Mouse (Mus musculus) midbrain, embryonic 16.5 days (tissue): Measurements from ENCODE around the gene Iqcf3. TPM values are rescaled to one million over a fixed set of nuclear protein-coding genes. Genes with fewer than 3 reads are reported as not detected.
"Not testable (repeated sequence)": the region's sequence is repeated elsewhere in the genome, so short reads cannot be mapped to it uniquely, and the experiment has no call there.

ENCODE experiments used
- ATAC-seq: fragments of 200-750 bp; cut with Nextera tagmentation; 2 replicates; pipeline ENCODE4 v1.8.0; 2017; ENCODE audit warnings: moderate TSS enrichment
- H3K27ac ChIP-seq: fragments of 300-500 bp; sonication (generic); 2 replicates; pipeline ENCODE4 v1.5.1; 2014; ENCODE audit warnings: mild to moderate bottlenecking, low read length, mixed read lengths
- H3K27me3 ChIP-seq: fragments of 300-500 bp; sonication (generic); 2 replicates; pipeline ENCODE4 v1.6.1; 2014; ENCODE audit warnings: low read depth, low read length, mixed read lengths; ENCODE audit not compliant: control insufficient read depth, insufficient read depth
- H3K36me3 ChIP-seq: fragments of 300-500 bp; sonication (generic); 2 replicates; pipeline ENCODE4 v1.6.1; 2014; ENCODE audit warnings: mild to moderate bottlenecking, low read length, moderate library complexity, mixed read lengths; ENCODE audit not compliant: control insufficient read depth, insufficient read depth
- H3K4me1 ChIP-seq: fragments of 300-500 bp; sonication (generic); 2 replicates; pipeline ENCODE4 v1.6.1; 2014; ENCODE audit warnings: mild to moderate bottlenecking, low read length, mixed read lengths; ENCODE audit not compliant: control insufficient read depth, insufficient read depth
- H3K4me2 ChIP-seq: fragments of 300-500 bp; sonication (generic); 2 replicates; pipeline ENCODE4 v1.6.1; 2014; ENCODE audit warnings: mild to moderate bottlenecking, low read length, mixed read lengths
- H3K4me3 ChIP-seq: fragments of 300-500 bp; sonication (generic); 2 replicates; pipeline ENCODE4 v1.5.1; 2014; ENCODE audit warnings: low read depth, mild to moderate bottlenecking, low read length, moderate library complexity, mixed read lengths
- H3K9ac ChIP-seq: fragments of 300-500 bp; sonication (generic); 2 replicates; pipeline ENCODE4 v1.6.1; 2014; ENCODE audit warnings: low read depth, low read length, mixed read lengths
- H3K9me3 ChIP-seq: fragments of 300-500 bp; sonication (generic); replicated peaks from 2 replicates; pipeline ENCODE4 v1.6.1; 2014; ENCODE audit warnings: mild to moderate bottlenecking, low read length, mixed read lengths; ENCODE audit not compliant: control insufficient read depth, poor library complexity, severe bottlenecking
- WGBS: fragments of 180-500 bp; shearing (Covaris S2); extraction: QIAGEN DNeasy Blood & Tissue Kit; methylation state at CpG from one replicate; pipeline ENCODE4 v1.1.7; 2014; 5-methylcytosine and 5-hydroxymethylcytosine counted together
- polyA plus RNA-seq: library from polyadenylated mRNA; unstranded; fragments of >200 nt; fragmentation: Nextera tagmentation; extraction: Ambion mirVana; gene quantifications from 2 replicates; pipeline ENCODE4 v1.2.1, GENCODE M21; 2015

The Iqcf3 gene
- polyA plus RNA-seq = not detected in 2 replicates

DNA sequence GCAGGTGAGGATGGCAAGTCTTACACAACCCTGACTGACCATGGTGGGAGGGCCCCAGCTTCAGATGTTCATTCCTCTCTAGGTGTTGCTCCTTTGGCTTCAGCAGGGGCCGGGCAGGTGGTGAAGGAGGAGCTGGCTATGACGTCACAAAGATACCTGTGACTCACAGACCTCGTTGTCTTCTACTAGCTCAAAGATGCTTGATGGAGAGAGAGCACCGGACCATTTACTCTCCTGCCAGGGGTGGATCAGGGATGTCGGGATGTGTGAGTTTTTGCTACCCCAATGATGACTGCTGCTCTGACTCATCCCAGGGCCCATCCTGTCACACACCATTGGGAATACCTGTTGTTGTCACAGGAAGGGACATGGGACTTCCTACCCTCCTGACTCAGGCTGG, at the start of gene Iqcf3:
Gene Iqcf3, minus strand, starts transcription at position 101 of the 400 bp plus-strand sequence.
- 83% methylated on average over 5 of the region's 5 CpGs for WGBS
- Histone ChIP-seq H3K9ac (no peak within 1 kb of the TSS), H3K27ac (no peak within 1 kb of the TSS), H3K36me3 (no peaks in the 10 kb centered on the region), H3K4me1 (no peaks in the 10 kb centered on the region), H3K27me3 (no peaks in the 10 kb centered on the region), H3K4me3 (no peak within 1 kb of the TSS), H3K4me2 (no peak within 1 kb of the TSS), H3K9me3 (no peaks in the 10 kb centered on the region)
- ATAC-seq = no peak

DNA sequence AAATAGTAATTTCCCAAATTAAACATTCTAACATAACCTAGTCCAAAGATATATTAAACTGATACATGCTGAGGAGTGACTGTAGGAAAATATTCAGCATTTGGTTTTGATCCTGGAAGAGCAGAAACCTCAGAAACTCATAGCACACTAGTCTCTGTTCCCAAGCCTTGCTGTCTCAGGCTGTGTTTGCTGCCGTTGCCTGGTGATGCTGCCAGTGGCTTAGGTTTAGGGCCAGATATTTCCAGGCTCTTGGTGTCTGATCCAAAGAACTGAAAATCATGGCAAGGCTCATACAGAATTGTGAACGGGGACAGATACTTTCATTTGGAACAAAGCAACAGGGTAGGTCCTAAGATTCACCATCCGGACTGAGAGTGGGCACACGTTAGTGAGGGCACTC, 49.3 kb upstream of the Iqcf3 start:
- Histone ChIP-seq H3K4me3 (no peak overlapping the region), H3K4me1 (no peaks in the 10 kb centered on the region), H3K27ac (no peak overlapping the region), H3K4me2 (no peak overlapping the region), H3K36me3 (no peaks in the 10 kb centered on the region), H3K9ac (no peak overlapping the region), H3K9me3 (no peaks in the 10 kb centered on the region), H3K27me3 (no peaks in the 10 kb centered on the region; the same call in 1 of the 2 replicates)
- WGBS = 84% methylated on average over 4 of the region's 4 CpGs
- ATAC-seq = no peak

DNA sequence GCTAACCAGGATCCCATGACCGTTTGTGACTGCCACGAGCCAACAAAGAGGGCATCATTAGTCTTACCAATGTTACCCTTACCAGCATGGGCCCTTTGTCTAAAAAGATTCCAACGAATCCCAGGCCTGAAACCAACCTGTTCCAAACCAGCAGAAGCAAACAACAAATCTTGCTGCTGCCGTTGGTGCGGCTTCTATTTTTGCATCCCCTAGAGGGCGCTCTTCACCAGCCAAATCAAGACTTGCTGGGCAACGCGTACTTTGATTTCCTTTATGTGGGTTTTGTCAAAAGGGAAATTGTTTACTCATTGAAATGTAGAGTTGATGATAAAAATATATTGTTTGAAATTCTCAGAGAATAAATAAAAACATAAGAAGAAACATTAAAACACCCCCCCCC, 39.1 kb upstream of the Iqcf3 start:
- Histone ChIP-seq H3K27ac (no peak overlapping the region), H3K36me3 (no peaks in the 10 kb centered on the region), H3K9me3 (no peaks in the 10 kb centered on the region), H3K4me2 (no peak overlapping the region), H3K4me1 (no peaks in the 10 kb centered on the region), H3K27me3 (no peaks in the 10 kb centered on the region), H3K4me3 (no peak overlapping the region), H3K9ac (no peak overlapping the region)
- 25% methylated on average over 8 of the region's 8 CpGs for WGBS
- no peak for ATAC-seq

DNA sequence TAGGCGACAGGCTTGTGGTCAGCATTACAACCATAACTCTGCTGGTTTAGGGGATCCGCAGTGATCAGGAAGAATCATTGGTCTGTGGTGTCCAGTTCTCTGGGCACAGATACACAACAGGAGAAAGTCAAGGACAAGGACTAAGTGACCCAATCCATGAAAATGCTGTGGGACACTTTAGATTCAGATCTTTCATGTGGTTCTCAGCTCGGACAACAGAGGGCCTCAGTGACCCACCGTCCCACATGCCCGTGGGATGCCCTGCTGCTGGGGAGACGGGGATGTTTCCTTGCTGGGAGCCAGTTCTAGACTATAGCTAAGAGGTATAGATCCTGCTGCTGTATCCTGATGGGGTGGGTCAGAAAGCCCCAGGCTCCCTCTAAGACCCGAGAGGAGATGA, 37.0 kb upstream of the Iqcf3 start:
- H3K9ac ChIP-seq = no peak overlapping the region
- H3K9me3 ChIP-seq = no peaks in the 10 kb centered on the region
- 37% methylated on average over 7 of the region's 7 CpGs for WGBS
- no peaks in the 10 kb centered on the region for H3K4me1 ChIP-seq
- H3K27ac ChIP-seq = no peak overlapping the region
- no peaks in the 10 kb centered on the region for H3K27me3 ChIP-seq
- H3K4me2 ChIP-seq = no peak overlapping the region
- ATAC-seq = no peak
- no peaks in the 10 kb centered on the region for H3K36me3 ChIP-seq
- no peak overlapping the region for H3K4me3 ChIP-seq

DNA sequence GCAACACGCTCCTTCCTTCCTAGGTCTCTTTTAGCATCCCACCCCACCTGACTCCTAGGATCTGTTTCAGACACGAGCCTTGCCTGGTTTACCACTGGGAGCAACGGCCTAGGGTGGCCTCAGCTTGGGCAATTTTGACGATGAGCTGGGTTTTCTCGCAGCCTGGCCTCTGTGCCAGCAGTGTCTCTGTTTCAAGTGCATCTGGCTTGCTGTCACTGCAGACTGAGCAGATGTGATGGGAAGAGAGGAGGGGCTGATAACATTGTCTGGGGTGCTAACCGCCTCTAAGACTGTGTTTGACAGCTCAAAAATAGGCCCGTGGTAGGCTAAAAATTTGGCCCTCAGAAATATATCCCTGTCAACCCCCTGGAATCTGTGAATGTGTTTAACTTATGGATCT, 34.4 kb upstream of the Iqcf3 start:
- H3K36me3 ChIP-seq = no peaks in the 10 kb centered on the region
- 69% methylated on average over 7 of the region's 7 CpGs for WGBS
- H3K4me1 ChIP-seq = no peaks in the 10 kb centered on the region
- no peak overlapping the region for H3K27ac ChIP-seq
- H3K9me3 ChIP-seq = no peaks in the 10 kb centered on the region
- H3K4me3 ChIP-seq = no peak overlapping the region
- H3K27me3 ChIP-seq = no peaks in the 10 kb centered on the region
- ATAC-seq = no peak
- no peak overlapping the region for H3K4me2 ChIP-seq
- no peak overlapping the region for H3K9ac ChIP-seq

DNA sequence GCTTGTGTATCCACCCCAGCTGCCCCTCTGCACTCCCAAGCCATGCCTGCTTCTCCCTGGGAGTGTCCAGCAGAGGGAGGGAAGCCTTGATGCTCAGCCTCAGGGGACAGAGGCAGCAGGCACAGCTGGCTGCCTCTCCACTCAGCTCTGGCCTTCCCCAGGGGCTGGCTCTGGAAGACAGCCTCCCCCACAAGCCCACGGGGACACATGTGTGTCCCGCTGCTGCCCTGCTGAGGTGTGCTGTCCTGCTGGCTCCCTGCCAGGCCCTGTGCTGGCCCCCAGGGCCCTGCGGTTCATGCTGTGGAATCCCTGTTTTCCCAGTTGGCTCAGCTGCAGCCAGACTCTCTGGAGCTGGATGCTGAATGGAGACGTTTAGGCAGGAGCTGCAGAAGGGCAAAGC, 34.0 kb upstream of the Iqcf3 start:
- H3K4me3 ChIP-seq, H3K9me3 ChIP-seq, H3K4me2 ChIP-seq, H3K27ac ChIP-seq, H3K36me3 ChIP-seq, H3K27me3 ChIP-seq, H3K9ac ChIP-seq, H3K4me1 ChIP-seq, ATAC-seq: not testable (repeated sequence)
- WGBS = 18% methylated on average over 4 of the region's 4 CpGs

DNA sequence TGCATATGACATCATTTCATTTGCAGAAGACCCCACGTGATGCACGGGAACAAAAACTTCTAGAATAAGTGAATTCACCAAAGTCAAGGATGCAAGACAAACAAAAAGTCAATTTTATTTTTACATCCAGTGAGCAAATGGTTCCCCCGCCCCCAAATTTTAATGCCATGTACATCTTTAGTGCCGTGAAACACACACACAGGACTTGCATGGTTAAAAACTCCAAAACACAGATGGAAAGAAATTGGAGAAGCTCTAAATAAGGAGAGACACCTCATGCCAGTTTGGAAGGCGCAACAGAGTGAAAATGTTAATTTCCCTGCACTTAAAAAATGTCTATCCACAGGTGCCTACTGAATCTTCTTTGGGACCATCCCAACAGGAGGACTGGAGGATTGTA, 30.7 kb upstream of the Iqcf3 start:
- ATAC-seq = no peak
- Histone ChIP-seq H3K4me2 (no peak overlapping the region), H3K27me3 (no peaks in the 10 kb centered on the region), H3K9ac (no peak overlapping the region), H3K27ac (no peak overlapping the region), H3K9me3 (no peaks in the 10 kb centered on the region), H3K36me3 (no peaks in the 10 kb centered on the region), H3K4me3 (no peak overlapping the region), H3K4me1 (no peaks in the 10 kb centered on the region)
- 92% methylated on average over 5 of the region's 5 CpGs for WGBS

DNA sequence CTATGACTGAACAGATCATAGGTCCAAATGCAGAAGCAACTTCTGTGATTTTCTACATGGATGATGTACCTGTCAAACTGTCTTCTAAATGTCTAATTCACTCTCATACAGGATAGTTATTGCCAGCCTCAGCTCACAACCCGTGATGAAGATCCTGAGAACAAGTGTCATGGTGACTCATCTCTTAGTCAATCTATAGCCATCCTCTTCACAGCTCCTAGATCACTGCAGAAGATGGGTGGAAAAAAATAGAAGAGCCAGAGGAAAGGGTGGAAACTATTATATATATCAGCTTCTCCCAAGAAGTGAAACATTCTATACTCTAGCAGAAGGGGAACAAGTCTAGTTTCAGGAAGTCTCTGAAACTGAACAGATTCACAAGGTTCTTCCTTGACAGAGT, 21.1 kb upstream of the Iqcf3 start:
- Histone ChIP-seq H3K9ac (no peak overlapping the region), H3K27ac (no peak overlapping the region), H3K27me3 (no peaks in the 10 kb centered on the region), H3K4me1 (no peaks in the 10 kb centered on the region), H3K4me2 (no peak overlapping the region), H3K9me3 (no peaks in the 10 kb centered on the region), H3K36me3 (no peaks in the 10 kb centered on the region), H3K4me3 (no peak overlapping the region)
- 76% methylated on average over 1 of the region's 1 CpGs for WGBS
- no peak for ATAC-seq

DNA sequence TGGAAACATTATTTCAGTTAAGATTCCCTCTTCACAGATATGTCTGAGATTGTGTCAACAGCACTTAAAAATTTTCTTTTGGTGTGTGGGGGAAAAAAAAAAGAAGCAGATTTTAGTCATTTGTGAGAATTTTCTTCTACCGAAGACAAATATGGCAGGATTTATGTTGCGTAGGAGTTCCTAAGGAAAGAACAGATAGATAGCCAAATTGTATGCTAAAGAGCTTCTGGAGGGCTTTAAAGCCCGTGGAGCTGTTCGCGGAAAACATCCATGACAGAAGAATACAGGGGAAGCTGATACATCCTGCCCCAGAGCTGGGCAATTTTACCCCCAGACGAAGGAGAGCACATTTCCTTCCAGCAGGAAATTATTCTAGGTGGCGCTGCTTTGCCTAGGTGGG, 18.6 kb upstream of the Iqcf3 start:
- WGBS = 86% methylated on average over 7 of the region's 7 CpGs
- no peak for ATAC-seq
- H3K36me3 ChIP-seq = no peaks in the 10 kb centered on the region

DNA sequence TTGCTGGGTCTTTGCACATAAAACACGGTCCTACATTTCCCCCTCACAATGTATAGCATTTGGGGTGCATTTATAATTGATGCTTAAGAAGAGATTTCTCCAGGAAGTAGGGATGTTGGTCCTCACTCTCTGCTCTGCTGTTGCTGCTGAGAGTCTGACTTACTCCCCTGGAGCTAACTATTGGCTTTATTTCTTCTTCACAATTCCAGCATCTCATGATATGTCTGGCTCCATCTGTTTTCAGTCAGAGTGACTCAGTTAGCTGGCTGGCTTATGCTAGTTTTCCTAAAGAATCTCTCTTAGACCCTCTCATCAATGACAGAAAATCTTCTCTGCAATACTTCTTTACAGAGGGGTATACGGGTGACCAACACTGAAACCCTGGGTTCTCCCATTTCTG, 14.7 kb upstream of the Iqcf3 start:
- H3K9me3 ChIP-seq = no peaks in the 10 kb centered on the region
- ATAC-seq = no peak
- 76% methylated on average over 2 of the region's 2 CpGs for WGBS

More for the DNA sequence above, 18.6 kb upstream of the Iqcf3 start:
- Histone ChIP-seq H3K9me3 (no peaks in the 10 kb centered on the region), H3K9ac (no peak overlapping the region), H3K4me1 (no peaks in the 10 kb centered on the region), H3K27me3 (no peaks in the 10 kb centered on the region), H3K27ac (no peak overlapping the region), H3K4me2 (no peak overlapping the region), H3K4me3 (no peak overlapping the region)

More for the DNA sequence above, 14.7 kb upstream of the Iqcf3 start:
- Histone ChIP-seq H3K27ac (no peak overlapping the region), H3K36me3 (no peaks in the 10 kb centered on the region), H3K4me1 (no peaks in the 10 kb centered on the region), H3K9ac (no peak overlapping the region), H3K4me3 (no peak overlapping the region), H3K27me3 (no peaks in the 10 kb centered on the region), H3K4me2 (no peak overlapping the region)
